Mouse (Mus musculus): ENCODE results near the gene Cacfd1. TPM values are rescaled to one million over a fixed set of nuclear protein-coding genes. Genes with fewer than 3 reads are reported as not detected.

Gene Cacfd1
- polyA plus RNA-seq, 1 experiment from 2014 or later: 41.5 TPM

DNA sequence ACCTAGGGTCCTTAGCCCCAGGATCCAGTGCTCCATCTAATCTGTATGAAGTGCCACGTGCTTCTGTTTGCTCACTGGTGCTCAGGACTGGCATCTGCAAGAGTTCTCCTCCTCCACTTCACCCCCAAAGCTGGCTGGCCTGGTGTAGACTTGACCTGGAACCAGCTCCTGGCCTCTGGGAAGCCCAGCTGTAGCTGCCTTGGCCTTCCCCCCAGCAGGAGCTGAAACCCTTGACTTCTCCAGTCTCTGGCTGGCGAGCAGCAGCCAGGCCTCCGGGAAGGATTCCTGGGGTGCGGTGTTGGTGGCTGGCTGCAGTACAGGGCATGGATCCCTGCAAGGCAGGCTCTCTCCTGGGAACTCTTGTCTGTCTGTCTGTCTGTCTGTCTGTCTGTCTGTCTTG lies 34.4 kb downstream of the Cacfd1 start:
- Histone ChIP-seq H3K4me3 (ENCODE audit: low read depth, low read length) (no peak overlapping the region), H3K36me3 (ENCODE audit: control insufficient read depth, insufficient read depth) (no peaks in the 10 kb centered on the region), H3K4me1 (replicated peaks; ENCODE audit: control insufficient read depth, insufficient read depth, low read length) (no peaks in the 10 kb centered on the region), H3K4me2 (replicated peaks; ENCODE audit: low read depth) (no peak overlapping the region), H3K27ac (ENCODE audit: low read depth, low read length) (no peak overlapping the region), H3K27me3 (replicated peaks; ENCODE audit: control insufficient read depth, insufficient read depth, low read length) (no peaks in the 10 kb centered on the region), H3K9me3 (ENCODE audit: control insufficient read depth) (no peaks in the 10 kb centered on the region), H3K9ac (ENCODE audit: low read depth, low read length) (no peak overlapping the region)
- WGBS: 84% methylated on average over 4 of the region's 4 CpGs
- ATAC-seq: no peak
- no peak for TF ChIP-seq CTCF (IDR thresholded peaks at IDR 0.05; ENCODE audit: low read depth)

DNA sequence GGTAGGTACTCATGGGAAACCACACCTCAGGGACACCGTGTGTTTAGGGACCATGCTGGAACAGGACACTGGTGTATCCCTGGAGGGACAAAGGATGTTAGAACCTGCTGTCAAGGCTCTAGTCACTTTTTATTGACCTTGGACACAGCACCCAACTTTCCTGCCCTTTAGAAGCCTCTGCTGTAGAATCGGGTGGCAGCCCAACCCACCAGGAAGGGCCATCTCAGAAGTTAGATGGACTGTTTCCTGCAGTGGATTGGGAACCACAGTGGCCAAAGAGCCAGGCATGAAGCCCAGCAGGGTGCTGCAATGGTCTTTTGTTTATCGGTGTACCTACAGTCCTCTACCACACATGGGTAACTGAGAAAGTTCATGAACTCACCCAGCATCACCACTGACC lies 34.9 kb downstream of the Cacfd1 start:
- Histone ChIP-seq H3K9me3 (ENCODE audit: control insufficient read depth) (no peaks in the 10 kb centered on the region), H3K9ac (ENCODE audit: low read depth, low read length) (no peak overlapping the region), H3K4me2 (replicated peaks; ENCODE audit: low read depth) (no peak overlapping the region), H3K4me3 (ENCODE audit: low read depth, low read length) (no peak overlapping the region), H3K27me3 (replicated peaks; ENCODE audit: control insufficient read depth, insufficient read depth, low read length) (no peaks in the 10 kb centered on the region), H3K36me3 (ENCODE audit: control insufficient read depth, insufficient read depth) (no peaks in the 10 kb centered on the region), H3K4me1 (replicated peaks; ENCODE audit: control insufficient read depth, insufficient read depth, low read length) (no peaks in the 10 kb centered on the region), H3K27ac (ENCODE audit: low read depth, low read length) (no peak overlapping the region)
- no peak for ATAC-seq
- WGBS: 83% methylated on average over 3 of the region's 3 CpGs
- no peak for TF ChIP-seq CTCF (IDR thresholded peaks at IDR 0.05; ENCODE audit: low read depth)

DNA sequence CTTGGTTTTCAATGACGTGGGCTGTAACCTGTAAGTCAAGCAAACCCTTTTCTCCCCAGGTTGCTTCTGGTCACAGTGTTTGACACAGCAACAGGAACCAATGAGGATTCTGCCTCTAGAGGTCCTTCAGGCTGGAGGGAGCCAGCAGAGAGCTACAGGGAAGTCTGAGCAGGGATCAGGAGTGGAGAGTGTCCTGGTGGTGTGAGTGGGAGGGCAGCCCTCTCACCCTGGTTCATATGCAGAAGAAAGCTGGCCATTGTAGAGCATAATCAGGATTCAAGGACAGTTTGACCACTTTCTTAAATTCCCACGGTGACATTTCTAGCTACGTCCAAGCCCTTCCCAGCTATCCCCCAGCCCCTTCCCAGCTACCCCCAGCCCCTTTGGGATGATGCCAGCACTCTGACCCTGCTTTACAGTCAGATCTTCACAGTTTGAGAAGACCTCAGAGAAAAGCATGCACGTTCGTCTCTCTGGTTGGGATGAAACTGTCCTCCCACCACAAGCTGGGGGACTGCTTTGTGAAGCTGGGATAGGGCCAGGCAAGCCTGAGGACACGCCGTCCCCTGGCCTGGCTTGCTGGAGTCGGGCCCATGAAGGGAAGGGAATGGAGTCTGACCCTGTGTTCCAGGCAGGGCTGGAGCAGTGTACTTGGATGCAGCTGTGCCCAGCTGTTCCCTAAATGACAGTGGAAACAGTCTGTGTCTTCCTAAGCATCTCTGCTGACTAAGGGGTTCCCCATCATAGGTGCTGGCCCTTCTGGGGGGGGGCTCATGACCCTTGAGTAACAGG lies 36.4 kb downstream of the Cacfd1 start:
- Histone ChIP-seq H3K9ac (ENCODE audit: low read depth, low read length) (no peak overlapping the region), H3K4me3 (ENCODE audit: low read depth, low read length) (no peak overlapping the region), H3K4me1 (replicated peaks; ENCODE audit: control insufficient read depth, insufficient read depth, low read length) (no peaks in the 10 kb centered on the region), H3K4me2 (replicated peaks; ENCODE audit: low read depth) (no peak overlapping the region), H3K27ac (ENCODE audit: low read depth, low read length) (no peak overlapping the region), H3K27me3 (replicated peaks; ENCODE audit: control insufficient read depth, insufficient read depth, low read length) (no peaks in the 10 kb centered on the region), H3K9me3 (ENCODE audit: control insufficient read depth) (no peaks in the 10 kb centered on the region), H3K36me3 (ENCODE audit: control insufficient read depth, insufficient read depth) (no peaks in the 10 kb centered on the region)
- WGBS: 53% methylated on average over 8 of the region's 8 CpGs
- no peak for ATAC-seq
- TF ChIP-seq CTCF (IDR thresholded peaks at IDR 0.05; ENCODE audit: low read depth): no peak

DNA sequence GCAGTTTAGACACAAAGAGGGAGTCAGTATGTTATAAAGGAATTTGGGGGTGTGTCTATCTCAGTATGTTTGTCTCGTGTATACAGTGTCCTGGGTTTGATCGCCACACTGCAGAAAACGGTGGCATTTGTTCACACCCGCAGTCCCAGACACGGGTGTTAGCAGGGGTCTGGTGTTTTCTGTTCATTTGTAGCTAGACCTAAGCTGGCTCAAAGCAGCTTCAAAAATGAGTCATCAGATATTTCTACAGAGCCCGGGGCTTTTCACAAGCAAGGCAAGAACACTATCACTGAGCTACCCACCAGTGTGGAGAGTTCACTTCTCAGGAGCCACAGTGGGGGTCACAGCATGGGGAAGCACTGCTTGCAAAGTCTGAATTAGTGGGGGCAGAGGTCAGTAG lies 39.7 kb downstream of the Cacfd1 start:
- Histone ChIP-seq H3K27me3 (replicated peaks; ENCODE audit: control insufficient read depth, insufficient read depth, low read length) (no peaks in the 10 kb centered on the region), H3K4me1 (replicated peaks; ENCODE audit: control insufficient read depth, insufficient read depth, low read length) (no peaks in the 10 kb centered on the region), H3K4me3 (ENCODE audit: low read depth, low read length) (no peak overlapping the region), H3K27ac (ENCODE audit: low read depth, low read length) (no peak overlapping the region), H3K36me3 (ENCODE audit: control insufficient read depth, insufficient read depth) (no peaks in the 10 kb centered on the region), H3K4me2 (replicated peaks; ENCODE audit: low read depth) (no peak overlapping the region), H3K9ac (ENCODE audit: low read depth, low read length) (no peak overlapping the region), H3K9me3 (ENCODE audit: control insufficient read depth) (no peaks in the 10 kb centered on the region)
- no peak for TF ChIP-seq CTCF (IDR thresholded peaks at IDR 0.05; ENCODE audit: low read depth)
- 33% methylated on average over 6 of the region's 6 CpGs for WGBS
- no peak for ATAC-seq

DNA sequence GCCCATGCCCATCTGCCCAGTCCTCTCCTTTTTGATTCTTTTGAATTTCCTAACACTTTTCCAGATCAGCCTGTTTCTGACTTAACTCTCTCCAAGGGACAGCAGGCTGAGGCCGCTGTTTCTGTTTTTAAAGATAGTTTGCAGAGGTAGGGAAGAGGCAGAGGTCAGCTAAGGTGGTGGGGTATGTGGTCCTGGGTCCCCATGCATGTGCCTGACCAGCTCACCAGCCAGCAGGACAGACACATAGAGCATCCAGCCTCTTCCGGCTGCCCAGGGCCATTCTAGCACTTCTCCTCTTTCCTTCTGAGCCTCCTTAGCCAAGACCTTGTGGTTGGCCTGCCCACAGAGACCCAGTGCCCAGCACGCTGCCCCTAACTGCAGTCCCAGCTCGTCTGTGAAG lies 48.5 kb downstream of the Cacfd1 start:
- no peak for ATAC-seq
- no peak overlapping the region for H3K4me3 ChIP-seq (ENCODE audit: low read depth, low read length)
- TF ChIP-seq CTCF (IDR thresholded peaks at IDR 0.05; ENCODE audit: low read depth): no peak
- H3K36me3 ChIP-seq (ENCODE audit: control insufficient read depth, insufficient read depth): no peaks in the 10 kb centered on the region
- H3K4me2 ChIP-seq (replicated peaks; ENCODE audit: low read depth): no peak overlapping the region; the same call in 1 of the 2 replicates
- H3K9ac ChIP-seq (ENCODE audit: low read depth, low read length): no peak overlapping the region
- no peaks in the 10 kb centered on the region for H3K9me3 ChIP-seq (ENCODE audit: control insufficient read depth)
- no peaks in the 10 kb centered on the region; the same call in 1 of the 2 replicates for H3K4me1 ChIP-seq (replicated peaks; ENCODE audit: control insufficient read depth, insufficient read depth, low read length)
- WGBS: 30% methylated on average over 4 of the region's 4 CpGs
- H3K27ac ChIP-seq (ENCODE audit: low read depth, low read length): no peak overlapping the region
- no peaks in the 10 kb centered on the region for H3K27me3 ChIP-seq (replicated peaks; ENCODE audit: control insufficient read depth, insufficient read depth, low read length)

DNA sequence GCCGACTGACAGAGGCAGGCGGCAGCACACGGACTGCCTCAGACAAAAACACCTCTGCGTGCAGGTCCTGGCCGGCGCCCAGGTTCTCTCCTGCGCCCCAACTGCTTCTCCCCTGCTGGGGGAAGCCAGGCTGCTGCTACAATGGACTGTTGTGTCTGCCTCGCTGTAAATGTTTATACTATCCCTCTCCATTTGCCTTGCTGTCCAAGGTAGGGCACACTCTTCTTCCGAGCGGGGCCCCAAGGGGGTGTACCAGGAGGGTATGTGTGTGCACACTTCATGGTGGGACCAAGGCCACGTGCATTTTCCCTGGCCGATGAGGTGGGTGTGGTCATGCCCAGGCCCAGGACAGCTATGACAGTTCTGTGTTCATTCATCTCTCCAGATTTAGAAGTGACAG lies 49.0 kb downstream of the Cacfd1 start:
- Histone ChIP-seq H3K36me3 (ENCODE audit: control insufficient read depth, insufficient read depth) (no peaks in the 10 kb centered on the region), H3K4me1 (replicated peaks; ENCODE audit: control insufficient read depth, insufficient read depth, low read length) (no peaks in the 10 kb centered on the region; the same call in 1 of the 2 replicates), H3K4me2 (replicated peaks; ENCODE audit: low read depth) (no peak overlapping the region; the same call in 1 of the 2 replicates), H3K27me3 (replicated peaks; ENCODE audit: control insufficient read depth, insufficient read depth, low read length) (no peaks in the 10 kb centered on the region), H3K4me3 (ENCODE audit: low read depth, low read length) (no peak overlapping the region), H3K9me3 (ENCODE audit: control insufficient read depth) (no peaks in the 10 kb centered on the region), H3K27ac (ENCODE audit: low read depth, low read length) (no peak overlapping the region), H3K9ac (ENCODE audit: low read depth, low read length) (no peak overlapping the region)
- no peak for ATAC-seq
- WGBS: 17% methylated on average over 12 of the region's 12 CpGs
- TF ChIP-seq CTCF (IDR thresholded peaks at IDR 0.05; ENCODE audit: low read depth): no peak
